Mouse (Mus musculus): ENCODE results near the gene Klk1b27.
"Not testable (repeated sequence)": the region's sequence is repeated elsewhere in the genome, so short reads cannot be mapped to it uniquely, and the experiment has no call there.

Klk1b27 gene

DNA sequence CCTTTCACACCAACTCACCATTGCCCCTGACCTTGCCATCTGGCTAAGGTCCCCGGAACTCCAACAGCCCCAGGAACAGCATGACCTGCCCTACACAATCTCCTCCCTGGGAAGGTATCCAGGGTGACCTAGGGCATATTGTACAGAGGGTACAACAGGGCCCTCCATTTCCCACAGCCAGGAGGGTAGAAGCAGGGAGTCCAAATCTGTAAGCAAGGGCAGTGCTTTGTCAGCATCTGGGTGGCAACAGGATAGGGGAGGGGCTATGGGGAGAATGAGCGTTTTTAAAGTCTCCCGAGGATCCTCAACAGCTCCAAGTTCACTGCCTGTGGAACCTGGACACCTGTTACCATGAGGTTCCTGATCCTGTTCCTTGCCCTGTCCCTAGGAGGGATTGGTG lies at the start of gene Klk1b27:
Gene Klk1b27, plus strand, starts transcription at position 301 of the 400 bp plus-strand sequence.
- DNase-seq: not testable (repeated sequence)

DNA sequence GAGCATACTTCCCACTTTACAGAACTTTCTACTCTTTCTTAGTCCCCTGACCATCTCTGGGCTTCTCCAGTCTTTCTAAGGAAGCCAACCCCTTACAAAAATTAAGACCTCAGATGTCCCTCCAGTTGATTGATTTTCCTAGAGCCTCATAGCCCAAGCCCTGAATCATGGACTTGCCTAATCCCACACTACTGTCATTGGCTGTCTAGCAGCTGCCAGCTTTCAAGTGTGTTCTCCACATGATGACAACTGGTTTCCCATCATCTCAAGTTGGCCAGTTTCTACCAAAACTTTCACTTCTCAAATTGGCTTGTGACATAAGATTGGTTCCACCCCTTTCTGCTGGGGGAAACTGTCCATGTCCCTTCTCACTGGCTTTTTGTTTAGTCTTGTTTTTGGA lies 47.2 kb upstream of the Klk1b27 start:
- no peak for DNase-seq

DNA sequence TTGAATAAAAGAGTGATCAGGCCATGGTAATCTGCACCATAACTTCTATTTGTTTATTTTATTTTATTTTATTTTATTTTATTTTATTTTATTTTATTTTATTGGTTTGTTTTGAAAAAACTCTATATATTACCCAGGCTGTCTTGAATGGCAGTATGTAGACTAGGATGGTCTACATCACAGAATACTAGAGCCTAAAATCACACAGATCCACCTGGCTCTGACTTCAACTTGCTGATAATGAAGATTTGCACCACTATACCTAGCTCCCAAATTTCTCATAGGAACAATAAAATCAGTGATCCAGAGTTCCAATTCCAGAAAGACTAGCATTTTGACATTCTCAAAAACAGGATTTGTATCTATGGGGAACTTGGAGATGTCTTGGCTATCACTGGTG lies 40.2 kb upstream of the Klk1b27 start, which contains the start of gene Klk1b26:
Gene Klk1b26, plus strand, starts transcription at position 301 of the 400 bp plus-strand sequence.
- DNase-seq: not testable (repeated sequence)

DNA sequence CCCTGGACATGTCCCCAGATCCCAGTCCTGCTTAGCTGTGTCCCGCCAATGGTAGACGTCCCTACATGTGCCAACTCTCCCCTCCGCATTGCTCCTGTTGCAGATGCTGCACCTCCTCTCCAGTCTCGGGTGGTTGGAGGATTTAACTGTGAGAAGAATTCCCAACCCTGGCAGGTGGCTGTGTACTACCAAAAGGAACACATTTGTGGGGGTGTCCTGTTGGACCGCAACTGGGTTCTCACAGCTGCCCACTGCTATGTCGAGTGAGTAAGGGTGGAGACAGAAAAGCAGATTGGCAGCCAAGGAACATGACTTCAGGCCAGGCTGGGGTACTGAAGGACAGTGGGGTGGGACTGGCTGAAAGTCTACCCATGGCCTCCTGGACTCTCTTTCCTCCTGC lies 37.4 kb upstream of the Klk1b27 start:
- not testable (repeated sequence) for DNase-seq

DNA sequence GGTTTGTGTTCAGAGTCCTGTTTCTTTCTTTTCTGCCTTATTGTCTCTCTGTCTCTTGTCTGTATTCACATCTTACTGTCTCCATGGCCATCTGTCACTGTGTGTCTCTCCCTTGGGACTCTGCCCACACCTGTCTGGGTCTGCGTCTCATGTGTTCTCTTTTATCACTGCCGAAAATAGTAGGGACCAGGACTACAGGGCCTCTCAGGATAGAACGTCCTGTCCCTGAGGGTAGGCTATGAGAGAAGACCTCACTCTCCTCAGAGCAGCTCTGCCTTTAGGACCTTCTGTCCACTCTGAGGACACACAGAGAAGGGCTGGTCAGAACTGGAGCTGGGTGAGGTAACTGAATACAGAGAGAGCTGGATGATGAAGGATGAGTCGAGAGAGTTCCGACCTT lies 37.0 kb upstream of the Klk1b27 start:
- DNase-seq: no peak

DNA sequence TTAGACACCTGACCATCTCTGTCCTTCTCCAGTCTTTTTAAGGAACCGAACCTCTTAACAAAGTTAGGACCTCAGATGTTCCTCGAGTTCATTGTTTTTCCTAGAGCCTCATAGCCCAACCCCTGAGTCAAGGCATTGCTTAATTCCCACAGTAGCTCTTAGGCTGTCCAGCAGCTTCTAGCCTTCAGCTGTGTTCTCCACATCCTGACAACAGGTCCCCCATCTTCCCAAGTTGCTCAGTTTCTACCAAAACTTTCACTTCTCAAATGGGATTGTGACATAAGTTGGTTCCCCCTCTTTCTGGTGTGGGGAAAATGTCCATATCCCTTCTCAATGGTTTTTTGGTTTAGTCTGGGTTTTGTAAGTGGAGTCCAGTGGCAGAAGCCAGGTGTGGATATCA lies 20.0 kb downstream of the Klk1b27 start:
- DNase-seq: no peak

DNA sequence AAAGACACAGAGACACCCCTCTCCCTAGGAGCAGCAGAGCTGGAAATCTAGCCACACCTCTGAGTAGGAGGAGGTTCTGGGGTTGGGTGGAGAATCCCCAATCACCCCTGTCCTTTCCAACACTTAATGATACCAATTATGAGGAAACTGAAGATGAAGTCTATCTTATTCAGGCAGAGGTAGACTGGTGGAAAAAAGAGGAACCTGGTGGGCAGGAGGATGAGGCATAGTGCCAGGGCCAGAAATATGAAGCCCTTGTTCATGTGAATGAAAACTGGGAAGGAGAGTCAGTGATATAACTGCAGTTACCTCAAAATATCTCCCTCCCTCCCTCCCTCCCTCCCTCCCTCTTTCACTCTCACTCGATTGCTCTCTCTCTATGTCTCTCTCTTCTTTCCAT lies 25.6 kb downstream of the Klk1b27 start:
- DNase-seq: no peak

DNA sequence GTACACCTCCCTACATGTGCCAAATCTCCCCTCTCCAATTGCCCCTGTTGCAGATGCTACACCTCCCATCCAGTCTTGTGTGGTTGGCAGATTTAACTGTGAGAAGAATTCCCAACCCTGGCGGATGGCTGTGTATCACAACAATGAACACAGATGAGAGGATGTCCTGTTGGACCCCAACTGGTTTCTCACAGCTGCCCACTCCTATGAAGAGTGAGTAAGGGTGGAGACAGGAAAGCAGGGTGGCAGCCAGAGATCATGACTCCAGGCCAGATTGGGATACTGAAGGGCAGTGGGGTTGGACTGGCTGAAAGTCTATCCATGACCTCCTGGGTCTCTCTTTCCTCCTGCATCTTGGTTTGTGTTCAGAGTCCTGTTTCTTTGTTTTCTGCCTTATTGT lies 44.0 kb downstream of the Klk1b27 start:
- no peak for DNase-seq

DNA sequence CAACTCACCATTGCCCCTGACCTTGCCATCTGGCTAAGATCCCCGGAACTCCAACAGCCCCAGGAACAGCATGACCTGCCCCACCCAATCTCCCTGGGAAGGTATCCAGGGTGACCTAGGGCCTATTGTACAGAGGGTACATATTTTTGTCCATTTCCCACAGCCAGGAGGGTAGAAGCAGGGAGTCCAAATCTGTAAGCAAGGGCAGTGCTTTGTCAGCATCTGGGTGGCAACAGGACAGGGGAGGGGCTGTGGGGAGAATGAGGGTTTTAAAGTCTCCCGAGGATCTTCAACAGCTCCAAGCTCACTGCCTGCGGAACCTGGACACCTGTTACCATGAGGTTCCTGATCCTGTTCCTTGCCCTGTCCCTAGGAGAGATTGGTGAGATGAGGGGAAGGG lies 49.9 kb downstream of the Klk1b27 start, which contains the start of gene Klk1b21:
Gene Klk1b21, plus strand, starts transcription at position 301 of the 400 bp plus-strand sequence.
- not testable (repeated sequence) for DNase-seq
